Mouse (Mus musculus) adrenal gland, adult 18-20 months (tissue): Measurements from ENCODE around the gene Appl1. TPM values are rescaled to one million over a fixed set of nuclear protein-coding genes. Genes with fewer than 3 reads are reported as not detected.
"Not testable (repeated sequence)": the region's sequence is repeated elsewhere in the genome, so short reads cannot be mapped to it uniquely, and the experiment has no call there.

Experiments
- DNase-seq, 2 experiments: peaks; one replicate each; pipeline ENCODE4 v3.0.0; 2021 to 2022; ENCODE audit warnings: low spot score in 2 of 2
- total RNA-seq, 2 experiments: library from RNA; stranded (reverse); gene quantifications; 1 replicate in 1 of 2; 2 replicates in 1 of 2; pipeline ENCODE4 v1.2.3; 2021

The Appl1 gene
- total RNA-seq, 2 experiments from 2014 or later: 33.5 to 37.9 TPM

DNA sequence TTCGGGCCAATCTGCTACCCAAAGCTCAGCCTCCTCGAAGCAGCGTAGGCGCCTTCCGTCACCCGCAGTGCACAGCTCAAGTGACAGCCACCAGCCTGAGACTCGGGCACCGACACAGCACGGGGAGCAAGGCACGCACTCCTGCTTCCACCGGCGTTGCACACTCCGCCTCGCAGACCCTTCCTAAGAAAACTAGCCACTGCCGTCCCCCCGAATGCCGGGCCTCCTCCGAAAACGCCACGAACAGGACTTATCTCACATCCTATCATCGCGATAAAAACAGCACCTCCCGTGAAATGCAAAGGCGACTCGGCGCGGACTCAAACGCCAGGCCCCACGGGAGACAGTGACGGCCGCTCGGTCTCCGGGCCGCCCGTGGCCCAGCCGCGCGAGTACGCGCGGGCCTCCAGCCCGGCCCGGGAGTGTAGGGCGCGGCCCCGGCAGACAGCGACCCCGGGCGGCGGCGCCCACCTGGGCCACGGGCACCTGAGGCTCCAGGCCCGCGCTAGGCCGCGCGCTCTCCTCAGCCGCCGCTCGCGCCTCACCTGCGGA lies 1.1 kb downstream of the Appl1 start:
- peak; percentile 46 to 53 for DNase-seq

DNA sequence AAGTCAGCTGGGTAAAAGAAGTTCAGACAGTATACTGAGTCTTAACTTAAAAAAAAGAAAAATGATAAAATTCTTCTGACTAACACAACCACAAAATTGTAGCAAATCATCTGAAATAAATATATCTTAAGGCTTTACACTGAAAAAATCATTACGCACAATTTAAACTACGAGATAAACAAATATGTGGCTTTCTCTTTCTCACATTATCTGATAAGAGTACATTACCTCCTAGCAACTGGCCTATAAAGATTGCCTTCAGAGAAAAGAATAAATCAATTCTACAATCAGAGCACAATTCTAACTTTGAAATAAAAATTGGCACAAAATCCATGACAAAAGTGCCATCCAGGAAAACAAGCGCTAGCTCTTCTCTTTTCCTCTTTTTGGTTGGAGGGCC lies 1.9 kb downstream of the Appl1 start:
- DNase-seq: no peak

DNA sequence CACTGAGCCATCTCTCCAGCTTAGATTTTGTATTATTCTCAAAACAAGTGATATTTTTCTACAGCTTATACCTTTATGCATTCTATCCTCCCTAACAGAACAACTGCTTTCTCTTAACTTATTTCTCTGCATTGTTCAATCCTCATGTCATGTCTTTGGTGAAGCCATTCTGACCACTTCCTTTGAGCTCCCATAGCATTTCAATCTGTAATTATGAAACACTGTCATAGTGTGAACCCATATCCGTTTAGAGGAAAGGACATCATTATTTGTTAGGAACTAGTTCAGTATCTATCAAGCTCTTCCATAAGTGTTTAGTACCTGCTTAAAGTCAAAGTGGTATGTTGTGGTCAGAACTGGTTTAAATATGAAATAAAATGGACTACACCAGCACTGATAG lies 10.5 kb downstream of the Appl1 start:
- DNase-seq: no peak

DNA sequence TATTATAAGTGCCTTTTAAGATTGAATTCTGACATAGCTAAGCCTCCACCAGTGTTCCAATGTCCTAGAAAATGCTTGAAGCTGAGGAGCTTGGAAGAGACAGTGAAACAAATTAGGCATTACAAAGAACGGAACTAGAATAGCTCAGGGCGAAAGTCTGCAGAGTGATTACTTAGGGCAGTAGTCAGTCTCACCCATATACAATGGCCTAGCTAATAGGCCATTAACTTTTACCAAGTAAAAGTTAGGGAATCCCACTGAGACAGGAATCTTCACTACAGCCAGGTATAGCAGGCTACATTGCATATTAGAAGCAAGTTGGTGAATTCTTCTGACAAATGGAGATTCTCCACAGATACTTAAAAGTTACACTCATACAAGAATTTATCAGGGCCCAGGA lies 14.9 kb downstream of the Appl1 start:
- DNase-seq: not testable (repeated sequence)

DNA sequence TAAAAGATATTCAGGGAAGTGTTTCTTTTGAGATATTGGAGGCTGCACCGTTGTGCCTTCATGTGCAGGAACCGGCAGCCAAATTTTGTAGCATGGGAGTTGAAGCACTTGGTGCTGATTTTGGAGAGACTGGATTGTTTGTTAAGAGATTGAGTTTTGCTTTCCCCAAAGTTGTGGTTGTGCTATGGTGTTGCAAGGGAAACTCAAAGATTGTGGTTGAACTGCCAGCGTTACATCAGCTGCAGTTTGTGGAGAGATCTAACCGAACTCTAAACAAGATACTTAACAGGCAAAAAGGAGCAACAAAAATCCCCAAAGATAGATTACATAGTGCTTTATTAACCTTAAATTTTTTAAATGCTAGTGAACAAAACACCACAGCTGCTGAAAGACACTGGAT lies 35.5 kb downstream of the Appl1 start:
- no peak for DNase-seq

DNA sequence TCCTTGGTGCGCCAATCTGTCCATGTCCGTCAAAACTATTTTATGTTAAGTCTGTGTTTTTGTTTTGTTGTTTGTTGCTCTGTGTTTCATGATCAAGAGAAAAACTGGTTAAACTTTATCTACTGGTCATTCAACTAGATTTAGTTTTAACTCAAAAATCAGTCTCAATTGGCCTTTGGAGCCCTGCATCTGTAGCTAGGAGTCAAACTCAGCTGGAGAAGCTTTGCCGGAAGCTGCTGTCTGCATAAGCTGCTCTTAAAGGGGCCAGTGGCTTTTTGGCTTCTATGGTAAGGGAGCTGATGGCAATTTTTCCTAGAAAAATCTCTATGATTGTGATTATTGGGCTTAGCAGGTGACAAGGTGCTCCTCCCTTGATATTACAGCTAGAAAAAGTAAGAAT lies 36.1 kb downstream of the Appl1 start:
- no peak for DNase-seq

DNA sequence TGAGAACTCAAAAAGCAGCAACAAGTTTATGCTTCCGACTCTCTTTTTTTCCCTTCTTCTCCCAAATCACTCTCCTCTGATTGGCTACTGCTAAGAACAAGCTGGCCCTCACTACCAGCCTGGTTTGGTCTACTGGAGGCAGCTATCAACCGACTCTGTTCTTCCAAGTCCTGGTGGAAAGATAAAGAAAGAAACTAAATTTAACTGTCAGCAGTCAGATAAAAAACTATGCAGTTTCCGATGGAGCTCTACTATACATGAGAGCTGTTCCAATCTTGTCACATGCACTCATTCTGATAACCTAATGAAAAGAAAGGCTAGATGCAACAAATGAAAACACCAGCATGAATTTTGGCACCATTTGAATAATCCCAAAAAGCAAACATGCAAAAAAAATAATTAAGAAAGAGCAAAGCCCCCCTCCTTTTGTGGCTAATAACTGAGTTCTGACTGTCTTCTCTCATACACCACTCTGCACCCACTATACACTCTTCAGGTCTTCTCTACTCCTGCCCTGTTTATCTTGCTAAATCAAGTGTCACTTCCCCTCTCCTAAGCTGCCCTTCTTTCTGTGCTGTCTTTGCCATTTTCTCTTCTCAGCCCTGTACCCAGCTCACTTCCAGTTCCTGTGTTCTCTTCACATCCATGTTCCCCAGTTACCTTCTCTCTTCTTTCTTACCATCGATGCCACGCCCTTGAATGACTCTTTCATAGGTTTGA lies 47.2 kb downstream of the Appl1 start:
- DNase-seq: no peak

DNA sequence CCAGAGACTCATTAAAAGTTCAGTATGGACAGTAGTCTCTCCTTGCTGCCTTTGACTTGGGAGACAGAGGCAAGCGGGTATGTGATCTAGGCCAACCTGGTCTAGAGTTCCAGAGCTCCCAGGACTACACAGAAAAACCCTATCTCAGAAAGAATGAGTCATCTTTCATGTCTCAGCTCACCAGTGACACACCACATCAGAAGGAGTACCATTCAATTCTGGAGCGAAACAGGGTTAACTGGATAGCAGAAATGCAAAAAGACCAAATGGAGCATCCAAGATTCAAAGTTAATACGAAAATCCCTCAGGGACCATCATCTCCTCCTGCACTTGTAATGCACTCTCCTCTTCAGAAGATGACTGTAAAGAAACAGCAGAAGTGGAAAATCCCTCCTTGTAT lies 51.7 kb downstream of the Appl1 start:
- DNase-seq: no peak

DNA sequence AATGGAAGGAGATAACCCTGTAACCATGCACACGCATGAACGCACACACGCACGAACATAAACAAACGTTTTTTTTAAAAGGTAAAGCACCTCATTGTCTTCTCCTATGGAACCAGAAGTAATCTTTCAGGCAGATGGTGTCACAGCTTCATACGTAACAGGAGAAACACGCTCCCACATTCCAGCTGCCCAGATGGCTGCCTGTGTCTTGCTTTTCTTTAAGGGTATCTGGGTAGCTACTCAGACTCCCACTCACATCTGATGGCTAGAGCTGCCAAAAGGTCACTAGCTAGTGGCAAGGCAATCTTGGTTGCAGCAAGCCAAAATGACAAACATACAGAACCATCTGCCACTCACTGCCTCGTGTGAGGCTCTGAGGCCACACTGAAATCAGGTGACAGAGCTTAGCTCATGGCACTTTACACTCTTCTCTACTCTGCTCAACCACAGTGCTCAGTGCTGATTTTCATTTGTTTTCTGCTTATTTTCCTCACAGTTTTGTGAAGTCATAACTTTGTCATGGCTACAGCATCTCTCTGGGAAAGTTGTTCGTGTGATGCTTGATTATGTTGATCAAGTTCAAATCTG lies 57.3 kb downstream of the Appl1 start:
- DNase-seq: no peak

DNA sequence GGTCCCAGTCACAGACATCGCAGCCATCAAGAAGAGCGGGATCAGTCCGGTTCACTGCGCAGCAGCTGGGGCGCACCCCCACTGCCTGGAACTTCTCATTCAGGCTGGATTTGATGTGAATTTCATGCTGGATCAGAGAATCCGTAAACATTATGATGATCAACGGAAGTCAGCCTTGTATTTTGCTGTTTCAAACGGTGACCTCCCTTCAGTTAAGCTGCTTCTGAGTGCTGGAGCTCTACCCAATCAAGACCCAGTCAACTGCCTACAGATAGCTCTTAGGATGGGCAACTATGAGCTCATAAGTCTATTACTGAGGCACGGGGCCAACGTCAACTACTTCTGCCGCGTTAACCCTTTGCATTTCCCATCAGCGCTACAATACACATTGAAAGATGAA lies 59.2 kb downstream of the Appl1 start:
- no peak for DNase-seq

DNA sequence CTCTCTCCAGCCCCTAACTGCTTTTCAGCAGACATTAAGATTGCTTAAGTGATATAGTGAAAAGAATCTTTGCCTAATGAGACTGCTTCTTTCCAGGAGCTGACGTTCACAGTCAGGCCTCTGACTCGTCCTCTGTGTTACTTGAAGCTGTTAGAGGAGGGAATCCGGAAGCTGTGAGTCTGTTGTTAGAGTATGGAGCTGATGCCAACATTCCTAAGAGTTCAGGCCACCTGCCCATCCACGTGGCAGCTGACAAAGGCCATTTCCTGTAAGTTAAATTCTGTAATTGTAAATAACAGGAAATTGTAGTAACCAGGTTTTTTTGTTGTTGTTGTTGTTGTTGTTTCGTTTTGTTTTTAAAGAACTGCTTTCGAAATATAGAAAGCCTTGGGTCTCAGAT lies 59.8 kb downstream of the Appl1 start:
- DNase-seq: no peak

DNA sequence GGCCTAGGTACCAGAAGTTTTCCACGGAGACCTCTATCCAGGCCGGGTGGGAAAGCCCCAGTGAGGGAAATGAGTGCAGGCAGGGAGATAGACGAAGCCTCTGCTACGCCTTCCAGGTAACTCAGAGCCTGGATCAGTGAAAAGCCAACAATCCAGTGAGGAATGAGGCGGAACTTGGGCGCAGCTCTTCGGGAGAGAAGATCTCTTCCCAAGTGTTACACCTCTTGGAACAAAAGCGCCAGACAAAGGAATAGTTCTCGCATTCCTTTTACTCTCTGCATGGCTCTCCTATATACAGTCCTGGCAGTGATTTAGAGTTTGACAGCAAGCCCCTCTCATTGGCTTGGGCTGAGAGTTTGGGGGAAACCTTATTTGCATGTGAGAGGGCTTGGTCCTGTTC lies 60.6 kb downstream of the Appl1 start:
- not testable (repeated sequence) for DNase-seq

DNA sequence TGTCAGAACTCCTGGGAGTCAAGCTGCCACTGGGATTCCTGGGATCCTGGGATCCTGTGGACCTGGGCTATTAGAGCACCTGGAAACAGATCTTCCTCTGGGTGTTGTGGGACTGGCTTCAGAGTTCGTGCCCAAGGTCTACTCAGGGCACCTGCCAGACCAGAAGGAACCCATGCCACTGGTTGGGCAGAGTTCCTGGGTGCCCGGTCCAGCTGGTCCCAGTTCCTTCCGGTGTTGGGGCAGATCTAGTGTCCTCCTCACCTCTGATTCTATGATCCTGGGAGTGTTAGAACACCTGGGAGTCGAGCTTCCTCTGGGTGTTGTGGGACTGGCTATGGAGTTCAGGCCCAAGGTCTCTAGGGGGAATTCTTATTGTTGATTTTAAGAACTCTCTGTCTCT lies 63.6 kb downstream of the Appl1 start:
- no peak for DNase-seq

DNA sequence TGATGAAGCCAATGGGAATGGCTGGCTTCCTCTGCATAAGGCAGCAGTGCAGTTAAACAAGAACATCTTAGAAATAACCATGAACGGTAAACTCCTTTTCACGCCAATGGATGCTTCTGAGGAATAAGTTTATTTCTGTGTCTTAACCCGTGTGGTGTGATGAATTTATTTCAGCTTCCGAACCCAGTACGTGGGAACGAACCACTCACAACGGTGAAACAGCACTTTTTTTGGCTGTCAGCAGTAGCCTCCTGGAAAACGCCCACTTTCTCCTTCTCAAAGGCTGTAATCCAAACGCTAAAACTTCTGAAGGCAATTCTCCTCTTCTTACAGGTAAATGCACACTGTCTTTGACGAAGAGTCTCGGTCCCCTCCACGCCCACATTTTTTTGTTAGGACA lies 70.1 kb downstream of the Appl1 start:
- DNase-seq: no peak

DNA sequence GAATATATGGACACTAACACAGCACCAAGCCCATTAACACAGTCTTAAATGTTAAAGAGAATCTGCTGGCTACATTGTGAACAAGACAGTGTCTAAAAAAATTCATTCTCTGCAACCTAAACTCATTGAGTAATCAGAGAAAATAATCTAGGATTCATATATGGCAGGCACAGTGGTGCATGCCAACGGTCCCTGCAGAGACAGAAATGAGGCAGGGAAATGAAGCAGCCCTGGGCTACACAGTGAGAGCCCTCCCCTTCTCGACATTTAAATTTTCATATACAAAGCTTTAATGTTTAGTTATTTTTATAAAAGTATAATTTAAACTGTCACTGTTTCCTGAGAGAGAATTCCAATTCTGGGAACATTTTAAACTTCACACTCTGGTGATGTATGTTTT lies 71.5 kb downstream of the Appl1 start:
- DNase-seq: no peak

DNA sequence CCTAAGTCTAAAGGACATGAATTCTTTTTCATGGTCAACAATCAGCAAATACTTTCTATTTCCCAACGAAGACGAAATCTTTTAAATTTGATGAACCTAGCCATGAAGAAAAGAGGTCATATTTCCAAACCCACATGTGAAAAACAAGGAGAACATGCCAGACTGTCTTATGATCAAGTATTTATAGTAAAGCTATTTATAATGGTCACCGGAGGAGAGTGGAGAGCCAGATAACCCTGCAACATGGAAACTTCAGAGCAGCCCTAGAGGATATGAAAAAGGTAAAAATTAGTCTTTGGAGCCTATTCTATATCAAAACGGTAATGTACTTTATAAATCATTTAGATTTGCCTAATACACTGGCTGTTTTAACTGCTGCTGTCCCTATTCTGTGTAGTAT lies 76.6 kb downstream of the Appl1 start, which contains the start of gene Asb14:
Asb14 (plus strand) TSS at position 166 of the 400 bp plus-strand sequence.
- no peak for DNase-seq

DNA sequence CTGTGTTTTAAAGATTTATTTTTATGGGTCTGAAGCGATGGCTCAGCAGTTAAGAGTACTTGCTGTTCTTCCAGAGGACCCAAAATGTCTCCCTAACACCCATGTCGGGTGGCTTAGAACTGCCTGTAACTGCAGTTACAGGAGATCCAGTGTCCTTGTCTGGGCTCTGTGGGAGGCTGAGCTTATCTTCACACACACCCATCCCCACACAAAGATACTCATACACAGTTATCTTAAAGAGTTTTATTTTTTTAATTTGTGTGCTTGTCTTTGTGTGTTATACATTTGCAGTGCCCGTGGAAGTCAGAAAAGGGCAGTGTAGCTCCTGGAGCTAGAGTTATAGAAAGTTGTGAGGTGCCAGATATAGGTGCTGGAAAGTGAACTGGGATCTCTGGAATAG lies 80.3 kb downstream of the Appl1 start:
- DNase-seq: no peak

DNA sequence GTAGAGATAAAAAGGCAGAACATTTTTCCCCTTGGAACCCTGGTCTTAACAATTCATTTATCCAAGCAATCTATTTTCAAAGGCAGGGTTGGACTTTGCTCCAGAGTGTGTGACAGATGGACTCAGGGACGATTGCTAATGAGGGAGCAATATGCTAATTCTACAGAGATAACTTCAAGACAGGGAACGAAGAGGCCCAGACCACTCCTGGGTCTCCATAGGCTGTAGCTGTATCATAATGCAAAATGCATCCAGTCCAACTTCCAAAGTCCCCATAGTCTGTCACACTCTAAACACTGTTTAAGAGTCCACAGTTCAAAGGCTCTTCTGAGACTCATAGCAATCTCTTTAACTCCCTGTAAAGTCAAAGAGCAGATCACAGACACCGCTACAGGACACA lies 83.8 kb downstream of the Appl1 start:
- no peak for DNase-seq

DNA sequence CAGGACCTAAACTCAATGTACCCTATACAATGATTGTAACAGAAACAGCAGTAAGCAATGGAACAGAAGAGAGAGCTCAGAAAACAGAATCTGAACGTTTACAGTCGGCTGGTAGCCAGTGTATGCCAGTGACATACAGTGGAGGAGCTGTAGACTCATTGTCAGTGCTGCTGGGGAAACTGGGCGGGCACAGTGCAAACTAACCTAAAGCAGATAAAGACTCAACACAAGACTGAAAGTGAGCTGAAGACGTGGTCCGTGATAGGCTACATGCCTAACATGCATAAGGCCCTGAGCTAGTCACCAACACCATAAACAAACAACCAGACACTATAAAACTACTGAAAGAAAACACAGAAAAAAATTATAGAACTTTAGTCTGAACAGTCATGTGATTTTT lies 89.3 kb downstream of the Appl1 start:
- DNase-seq: no peak

DNA sequence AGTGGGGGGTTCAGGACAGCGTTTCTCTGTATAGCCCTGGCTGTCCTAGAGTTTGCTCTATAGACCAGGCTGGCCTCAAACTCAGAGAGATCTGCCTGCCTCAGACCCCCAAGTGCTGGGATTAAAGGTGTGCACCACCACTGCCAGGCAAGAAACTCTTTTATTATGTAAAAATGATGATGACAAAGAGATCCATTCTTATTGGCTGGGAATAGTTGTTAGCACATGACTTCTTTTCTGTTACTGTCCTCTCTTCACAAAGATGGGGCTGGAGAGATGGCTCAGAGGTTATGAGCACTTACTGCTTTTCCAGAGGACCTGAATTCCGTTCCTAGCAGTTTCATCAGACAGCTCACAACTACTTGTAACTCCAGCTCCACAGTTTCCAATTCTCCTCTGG lies 91.1 kb downstream of the Appl1 start:
- DNase-seq: no peak

DNA sequence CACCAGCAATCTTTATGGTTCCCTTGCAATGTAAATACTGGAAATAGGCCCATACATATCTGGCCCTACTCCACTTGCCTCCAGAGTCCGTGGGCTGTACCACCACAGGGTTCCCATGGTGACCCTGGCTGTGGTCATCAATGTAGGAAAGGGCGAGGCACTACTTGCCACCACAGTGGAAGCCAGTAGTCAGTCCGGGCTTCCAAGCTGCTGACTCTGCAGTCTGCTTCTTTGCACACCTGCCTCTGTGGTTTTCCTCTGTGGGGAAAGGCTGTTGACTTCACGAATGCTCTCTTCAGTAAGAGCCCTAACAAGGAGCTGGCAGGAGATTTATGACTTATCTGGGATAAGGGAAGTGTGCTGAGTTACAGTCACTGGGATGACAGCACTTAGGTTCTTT lies 92.3 kb downstream of the Appl1 start:
- no peak for DNase-seq
